Mouse (Mus musculus): ENCODE data around the gene Endod1. TPM values are rescaled to one million over a fixed set of nuclear protein-coding genes. Genes with fewer than 3 reads are reported as not detected.

The Endod1 gene
- polyA plus RNA-seq (2016; fragmentation: Nextera tagmentation; extraction: Ambion mirVana) = 10.7 and 11.9 TPM in 2 replicates

DNA sequence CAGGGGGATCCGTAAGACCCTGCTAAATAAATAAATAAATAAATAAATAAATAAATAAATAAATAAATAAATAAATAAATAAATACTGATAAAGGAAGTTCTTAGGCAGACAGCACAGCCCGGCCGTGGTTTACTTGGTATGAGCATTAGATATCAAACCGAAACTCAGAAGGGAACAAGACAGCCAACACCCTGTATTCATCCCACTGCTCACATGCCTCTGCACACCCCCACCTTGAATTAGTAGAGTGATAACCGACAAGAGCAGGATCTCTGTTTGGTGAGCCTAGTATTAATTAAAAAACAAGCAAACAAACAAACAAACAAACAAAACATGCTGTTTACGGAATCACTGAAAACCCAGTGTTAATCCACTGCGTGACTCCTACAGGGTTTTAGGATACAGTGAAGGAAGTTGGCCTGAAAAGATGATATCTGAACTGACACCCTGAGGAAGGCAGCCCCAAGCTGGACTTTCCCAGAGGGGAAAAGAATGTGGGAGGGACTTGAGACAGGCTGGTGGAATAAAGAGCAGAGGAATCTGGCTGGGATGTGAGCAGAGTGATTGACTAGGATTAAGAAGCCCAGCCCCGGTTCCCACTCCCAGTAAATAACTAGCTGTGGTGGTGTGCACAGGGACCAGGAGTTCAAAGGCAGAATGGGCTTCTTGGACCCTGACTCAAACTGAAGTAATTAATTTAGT lies at the start of gene Endod1:
TSS of gene Endod1 (minus strand) at position 155 of the 703 bp plus-strand sequence.
- peak within 1 kb of the TSS; percentile 70 for H3K27ac ChIP-seq
- no peaks in the 10 kb centered on the region for H3K9me3 ChIP-seq
- 5% methylated on average over 8 of the region's 8 CpGs for WGBS
- peak within 1 kb of the TSS; percentile 78 for H3K9ac ChIP-seq
- peak within 1 kb of the TSS; percentile 63 for H3K4me3 ChIP-seq
- H3K27me3 ChIP-seq = 0 out of 2 replicates have a peak, but pooled peaks cover 4% of the 10 kb centered on the region
- H3K36me3 ChIP-seq = no peaks in the 10 kb centered on the region
- H3K4me1 ChIP-seq = peaks cover 9% of the 10 kb centered on the region
- ATAC-seq (ENCODE audit: insufficient number of reproducible peaks, insufficient read depth, low FRiP score, low TSS enrichment) = peak; percentile 42; the same call in 1 of the 2 replicates
- peak within 1 kb of the TSS; percentile 92 for H3K4me2 ChIP-seq (replicated peaks)

DNA sequence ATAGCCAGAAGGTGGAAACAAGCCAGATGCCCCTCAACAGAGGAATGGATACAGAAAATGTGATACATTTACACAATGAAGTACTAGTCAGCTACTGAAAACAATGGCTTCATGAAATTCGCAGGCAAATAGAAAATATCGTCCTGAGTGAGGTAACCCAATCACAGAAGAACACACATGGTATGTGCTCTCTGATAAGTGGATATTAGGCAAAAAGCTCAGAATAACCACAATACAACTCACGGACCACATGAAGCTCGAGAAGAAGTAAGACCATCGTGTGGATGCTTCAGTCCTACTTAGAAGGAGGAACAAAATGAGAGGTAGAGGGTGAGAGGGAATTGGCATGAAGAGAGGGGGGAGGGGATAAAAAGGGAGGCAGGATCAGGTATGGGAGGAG lies 27.8 kb upstream of the Endod1 start:
- no peak for ATAC-seq (ENCODE audit: insufficient number of reproducible peaks, insufficient read depth, low FRiP score, low TSS enrichment)
- no peak overlapping the region for H3K27ac ChIP-seq

DNA sequence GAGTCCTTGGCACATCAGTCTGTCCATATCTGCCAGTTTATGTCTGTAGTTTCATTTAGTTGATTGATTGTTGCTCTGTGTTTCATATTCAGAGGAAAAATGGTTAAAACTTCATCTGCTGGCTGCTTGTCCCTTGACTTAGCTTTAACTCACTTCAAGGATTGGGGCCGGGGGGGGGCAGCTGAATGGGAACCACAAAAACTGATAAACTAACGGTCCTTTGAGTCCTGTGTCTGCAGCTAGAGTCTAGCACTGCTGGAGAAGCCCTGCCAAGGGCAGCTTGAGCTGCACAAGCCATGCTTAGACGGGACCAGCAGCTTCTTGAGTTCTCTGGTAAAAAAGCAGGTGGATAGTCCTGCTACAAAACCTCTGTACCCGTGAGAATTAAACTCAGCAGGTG lies 26.7 kb upstream of the Endod1 start:
- ATAC-seq (ENCODE audit: insufficient number of reproducible peaks, insufficient read depth, low FRiP score, low TSS enrichment) = no peak
- Histone ChIP-seq H3K9me3 (no peaks in the 10 kb centered on the region), H3K4me1 (no peaks in the 10 kb centered on the region), H3K36me3 (no peaks in the 10 kb centered on the region), H3K27me3 (no peaks in the 10 kb centered on the region), H3K4me2 (replicated peaks) (no peak overlapping the region), H3K9ac (no peak overlapping the region), H3K27ac (no peak overlapping the region), H3K4me3 (no peak overlapping the region)
- WGBS = 74% methylated on average over 4 of the region's 4 CpGs

More for the DNA sequence above, 27.8 kb upstream of the Endod1 start:
- 89% methylated on average over 5 of the region's 5 CpGs for WGBS
- H3K4me1 ChIP-seq = no peaks in the 10 kb centered on the region
- no peak overlapping the region for H3K4me3 ChIP-seq
- H3K27me3 ChIP-seq = no peaks in the 10 kb centered on the region
- H3K36me3 ChIP-seq = no peaks in the 10 kb centered on the region
- H3K9me3 ChIP-seq = no peaks in the 10 kb centered on the region
- no peak overlapping the region for H3K9ac ChIP-seq
- H3K4me2 ChIP-seq (replicated peaks) = no peak overlapping the region

DNA sequence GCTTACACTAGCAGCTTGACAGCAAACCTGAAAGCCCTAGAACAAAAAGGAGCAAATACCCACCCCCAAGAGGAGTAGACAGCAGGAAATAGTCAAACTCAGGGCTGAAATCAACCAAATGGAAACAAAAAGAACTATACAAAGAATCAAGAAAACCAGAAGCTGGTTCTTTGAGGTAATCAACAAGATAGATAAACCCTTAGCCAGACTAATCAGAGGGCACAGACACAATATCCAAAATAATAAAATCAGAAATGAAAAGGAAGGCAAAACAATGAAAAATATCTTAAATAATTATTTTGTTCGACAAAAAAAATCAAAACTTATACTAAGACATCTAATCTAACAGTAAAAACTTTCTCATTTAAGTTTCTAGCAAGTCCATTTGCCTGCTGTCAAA lies 24.7 kb upstream of the Endod1 start:
- Histone ChIP-seq H3K4me3 (no peak overlapping the region), H3K4me1 (no peaks in the 10 kb centered on the region), H3K4me2 (replicated peaks) (no peak overlapping the region), H3K9me3 (no peaks in the 10 kb centered on the region), H3K27ac (no peak overlapping the region), H3K36me3 (no peaks in the 10 kb centered on the region), H3K27me3 (no peaks in the 10 kb centered on the region), H3K9ac (no peak overlapping the region)
- WGBS = 74% methylated on average over 1 of the region's 1 CpGs
- no peak for ATAC-seq (ENCODE audit: insufficient number of reproducible peaks, insufficient read depth, low FRiP score, low TSS enrichment)

DNA sequence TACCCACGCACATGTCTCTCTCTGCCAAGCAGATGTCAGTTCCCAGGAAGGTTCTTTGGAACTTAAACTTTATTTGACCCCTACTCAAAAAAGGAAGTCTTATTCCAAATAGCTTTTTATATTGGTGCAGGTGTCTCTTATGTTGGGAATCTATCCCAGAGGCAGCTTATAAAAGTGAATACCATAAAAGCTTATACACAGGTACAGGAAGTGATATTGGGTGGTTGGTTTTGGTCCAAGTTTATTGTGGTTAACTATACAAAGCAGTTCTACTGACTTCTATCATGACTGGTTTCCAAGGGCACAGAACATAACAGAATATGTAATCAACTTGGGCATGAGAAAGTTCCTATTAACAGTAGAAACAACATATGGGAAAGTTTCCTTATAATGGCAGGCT lies 20.8 kb upstream of the Endod1 start:
- Histone ChIP-seq H3K27ac (no peak overlapping the region), H3K4me3 (no peak overlapping the region), H3K36me3 (no peaks in the 10 kb centered on the region), H3K27me3 (no peaks in the 10 kb centered on the region), H3K9ac (no peak overlapping the region), H3K4me1 (no peaks in the 10 kb centered on the region), H3K4me2 (replicated peaks) (no peak overlapping the region), H3K9me3 (no peaks in the 10 kb centered on the region)
- 86% methylated on average over 1 of the region's 1 CpGs for WGBS
- ATAC-seq (ENCODE audit: insufficient number of reproducible peaks, insufficient read depth, low FRiP score, low TSS enrichment) = no peak

DNA sequence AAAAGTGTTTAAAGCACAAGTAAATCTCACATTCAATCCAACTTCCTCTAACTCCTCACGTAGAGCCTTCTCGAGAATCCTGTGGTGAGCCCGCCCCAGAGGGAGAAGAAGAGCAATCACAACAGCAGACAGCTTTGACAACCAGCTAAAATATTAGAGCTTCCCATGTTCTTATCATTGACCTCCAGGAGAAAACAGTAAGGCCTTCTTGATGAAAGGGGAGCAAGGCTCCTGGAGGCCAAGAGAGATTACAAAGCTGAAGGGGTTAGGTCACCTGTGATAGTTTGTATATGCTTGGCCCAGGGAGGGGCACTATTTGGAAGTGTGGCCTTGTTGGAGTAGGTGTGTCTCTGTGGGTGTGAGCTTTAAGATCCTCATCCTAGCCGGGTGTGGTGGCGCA lies 19.1 kb upstream of the Endod1 start:
- ATAC-seq (ENCODE audit: insufficient number of reproducible peaks, insufficient read depth, low FRiP score, low TSS enrichment) = no peak
- 93% methylated on average over 5 of the region's 5 CpGs for WGBS

DNA sequence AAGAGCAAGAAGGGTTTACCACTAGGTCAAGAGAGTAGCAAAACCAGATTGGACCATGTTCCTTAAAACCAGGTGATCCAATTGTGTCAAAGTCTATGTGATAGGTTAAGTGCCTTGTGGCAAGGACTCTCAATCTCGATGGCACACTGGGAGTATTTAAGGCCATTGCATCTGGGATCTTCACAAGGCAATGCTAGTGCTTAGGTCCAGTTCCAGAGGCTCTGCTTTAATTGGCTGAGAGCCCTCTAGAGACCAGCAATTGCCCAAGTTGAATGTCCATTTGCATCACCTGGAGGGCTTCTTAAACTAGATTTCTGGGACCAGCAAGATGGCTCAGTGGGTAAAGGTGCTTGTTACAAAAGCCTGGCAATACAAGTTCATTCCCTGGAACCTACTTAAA lies 17.6 kb upstream of the Endod1 start:
- Histone ChIP-seq H3K27me3 (no peaks in the 10 kb centered on the region), H3K4me3 (no peak overlapping the region), H3K36me3 (no peaks in the 10 kb centered on the region), H3K27ac (no peak overlapping the region), H3K4me1 (no peaks in the 10 kb centered on the region), H3K4me2 (replicated peaks) (no peak overlapping the region), H3K9me3 (no peaks in the 10 kb centered on the region), H3K9ac (no peak overlapping the region)
- 82% methylated on average over 1 of the region's 1 CpGs for WGBS
- no peak for ATAC-seq (ENCODE audit: insufficient number of reproducible peaks, insufficient read depth, low FRiP score, low TSS enrichment)

More for the DNA sequence above, 19.1 kb upstream of the Endod1 start:
- Histone ChIP-seq H3K9me3 (no peaks in the 10 kb centered on the region), H3K27ac (no peak overlapping the region), H3K27me3 (no peaks in the 10 kb centered on the region), H3K4me2 (replicated peaks) (no peak overlapping the region), H3K36me3 (no peaks in the 10 kb centered on the region), H3K4me3 (no peak overlapping the region), H3K4me1 (no peaks in the 10 kb centered on the region), H3K9ac (no peak overlapping the region)

DNA sequence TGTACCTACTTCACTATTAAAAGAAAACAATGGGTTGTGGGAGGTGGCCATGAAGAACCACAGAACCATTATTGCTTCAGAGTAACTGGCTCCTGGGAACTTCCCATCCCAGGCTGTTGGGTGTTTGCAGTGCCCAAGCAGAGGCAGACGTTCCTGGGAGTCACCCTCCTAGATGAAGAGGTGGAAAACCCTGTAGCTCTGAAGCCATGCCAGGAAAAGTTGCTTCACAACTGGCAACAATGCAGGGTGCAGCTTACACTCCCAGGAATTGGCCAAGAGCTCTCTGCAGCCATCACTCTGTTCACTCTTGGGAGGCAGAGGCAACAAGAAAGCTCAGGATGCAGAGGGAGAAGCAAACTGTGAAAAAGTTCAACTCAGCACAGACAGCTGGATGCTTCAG lies 16.8 kb upstream of the Endod1 start:
- no peaks in the 10 kb centered on the region for H3K36me3 ChIP-seq
- H3K4me1 ChIP-seq = no peaks in the 10 kb centered on the region
- no peak overlapping the region for H3K4me2 ChIP-seq (replicated peaks)
- H3K27ac ChIP-seq = no peak overlapping the region
- WGBS = 50% methylated on average over 1 of the region's 1 CpGs
- H3K4me3 ChIP-seq = no peak overlapping the region
- no peak overlapping the region for H3K9ac ChIP-seq
- no peak for ATAC-seq (ENCODE audit: insufficient number of reproducible peaks, insufficient read depth, low FRiP score, low TSS enrichment)
- no peaks in the 10 kb centered on the region for H3K9me3 ChIP-seq
- H3K27me3 ChIP-seq = no peaks in the 10 kb centered on the region

DNA sequence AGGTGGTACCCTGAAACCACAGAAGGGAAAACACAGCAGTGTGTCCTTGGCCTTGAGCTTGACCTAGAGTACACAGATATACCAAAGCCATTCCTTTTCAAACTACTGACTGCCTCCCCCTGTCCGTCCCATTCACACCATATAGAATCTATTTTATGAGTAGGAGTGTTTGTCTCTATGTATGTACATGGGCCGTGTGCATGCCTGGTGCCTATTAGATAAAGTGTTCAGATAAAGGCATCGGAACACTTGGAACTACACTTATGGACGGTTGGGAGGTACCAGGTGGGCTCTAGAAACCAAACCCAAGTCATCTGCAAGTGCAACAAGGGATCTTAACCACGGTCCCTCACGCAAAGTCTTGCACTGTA lies 16.1 kb upstream of the Endod1 start:
- Histone ChIP-seq H3K4me2 (replicated peaks) (no peak overlapping the region), H3K4me3 (no peak overlapping the region), H3K9ac (no peak overlapping the region), H3K27ac (no peak overlapping the region), H3K36me3 (no peaks in the 10 kb centered on the region), H3K27me3 (no peaks in the 10 kb centered on the region), H3K9me3 (no peaks in the 10 kb centered on the region), H3K4me1 (no peaks in the 10 kb centered on the region)
- WGBS = 87% methylated on average over 6 of the region's 6 CpGs
- no peak for ATAC-seq (ENCODE audit: insufficient number of reproducible peaks, insufficient read depth, low FRiP score, low TSS enrichment)

DNA sequence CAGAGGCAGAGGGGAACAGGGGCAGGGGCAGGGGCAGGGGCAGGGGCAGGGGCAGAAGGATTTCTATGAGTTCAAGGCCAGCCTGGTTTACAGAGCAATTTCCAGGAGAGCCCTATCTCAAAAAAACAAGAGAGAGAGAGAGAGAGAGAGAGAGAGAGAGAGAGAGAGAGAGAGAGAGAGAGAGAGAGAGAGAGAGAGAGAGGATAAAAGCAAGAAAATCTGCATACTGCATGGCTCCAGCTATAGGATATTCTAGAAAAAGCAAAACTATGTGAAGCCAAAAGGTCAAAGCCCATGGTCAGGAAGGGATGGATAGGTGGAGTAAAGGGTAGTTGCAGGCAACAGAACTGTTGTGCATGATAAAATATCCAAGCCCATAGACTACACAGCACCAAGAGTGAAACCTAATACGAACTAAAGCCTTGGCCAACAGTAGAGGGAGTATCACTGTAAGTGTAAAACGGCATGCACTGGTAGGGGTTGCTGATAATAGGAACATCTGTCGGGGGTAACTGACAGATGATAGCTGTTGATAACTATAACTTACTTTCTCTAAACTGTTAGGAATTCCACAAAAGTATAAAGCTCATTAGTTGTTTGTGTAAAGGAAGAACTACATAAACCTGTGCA lies 15.6 kb upstream of the Endod1 start:
- H3K9ac ChIP-seq = no peak overlapping the region
- WGBS = 75% methylated on average over 3 of the region's 3 CpGs
- no peaks in the 10 kb centered on the region for H3K9me3 ChIP-seq
- H3K27ac ChIP-seq = no peak overlapping the region
- H3K27me3 ChIP-seq = no peaks in the 10 kb centered on the region
- no peaks in the 10 kb centered on the region for H3K36me3 ChIP-seq
- no peak overlapping the region for H3K4me2 ChIP-seq (replicated peaks)
- no peak overlapping the region for H3K4me3 ChIP-seq
- no peak for ATAC-seq (ENCODE audit: insufficient number of reproducible peaks, insufficient read depth, low FRiP score, low TSS enrichment)
- H3K4me1 ChIP-seq = no peaks in the 10 kb centered on the region

DNA sequence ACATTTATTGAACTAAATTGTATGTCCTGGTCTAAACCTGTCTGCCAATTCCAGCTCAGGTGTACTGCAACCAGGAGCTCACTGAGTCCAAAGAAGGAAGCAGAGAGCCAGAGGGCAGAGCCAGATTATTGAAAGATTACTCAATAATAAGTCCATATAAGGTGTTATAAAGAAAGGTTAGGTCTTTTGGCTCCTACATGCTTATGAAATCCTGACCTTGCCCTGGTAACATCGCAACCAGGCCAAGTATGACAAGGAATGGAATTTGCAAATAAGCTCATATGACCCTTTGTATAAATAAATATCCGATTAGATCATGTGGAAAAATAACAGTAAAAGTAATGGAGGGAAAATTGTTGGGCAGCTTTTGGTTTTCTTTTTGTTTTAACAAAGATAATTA lies 14.8 kb upstream of the Endod1 start:
- Histone ChIP-seq H3K27ac (no peak overlapping the region), H3K9ac (no peak overlapping the region), H3K4me3 (no peak overlapping the region), H3K4me1 (no peaks in the 10 kb centered on the region), H3K27me3 (no peaks in the 10 kb centered on the region), H3K36me3 (no peaks in the 10 kb centered on the region), H3K9me3 (no peaks in the 10 kb centered on the region), H3K4me2 (replicated peaks) (no peak overlapping the region)
- no peak for ATAC-seq (ENCODE audit: insufficient number of reproducible peaks, insufficient read depth, low FRiP score, low TSS enrichment)
- 72% methylated on average over 2 of the region's 2 CpGs for WGBS

DNA sequence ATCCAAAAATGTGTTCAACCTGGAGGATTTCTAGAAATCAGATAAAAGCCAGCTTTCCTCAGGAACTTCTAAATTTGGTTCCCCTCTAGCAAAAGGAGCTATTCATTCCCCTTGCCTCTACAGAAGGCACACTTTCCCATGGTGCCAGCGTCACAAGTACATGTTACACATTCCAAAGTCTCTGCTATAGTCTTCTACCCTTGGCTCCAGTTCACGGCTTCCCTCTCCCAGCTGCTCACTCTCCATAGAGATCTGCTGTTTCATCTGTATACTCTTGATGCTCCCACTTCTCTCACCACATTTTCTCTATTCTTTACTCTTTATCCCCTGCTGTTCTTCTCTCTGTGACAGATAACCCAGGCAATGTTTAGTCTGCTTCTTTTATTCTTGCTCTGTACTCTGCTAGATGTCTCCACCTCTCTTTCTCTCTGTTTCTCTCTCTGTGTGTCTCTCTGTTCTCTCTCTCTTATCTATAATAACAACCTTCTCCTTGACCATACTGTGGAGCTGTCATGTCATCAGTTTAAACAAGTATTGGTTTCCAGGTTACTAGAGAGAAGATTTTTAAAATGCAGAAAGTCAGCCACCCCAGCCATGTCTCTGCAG lies 13.8 kb upstream of the Endod1 start:
- no peaks in the 10 kb centered on the region for H3K27me3 ChIP-seq
- H3K36me3 ChIP-seq = no peaks in the 10 kb centered on the region
- no peak overlapping the region for H3K27ac ChIP-seq
- no peak overlapping the region for H3K9ac ChIP-seq
- H3K4me3 ChIP-seq = no peak overlapping the region
- 51% methylated on average over 2 of the region's 2 CpGs for WGBS
- no peak overlapping the region for H3K4me2 ChIP-seq (replicated peaks)
- ATAC-seq (ENCODE audit: insufficient number of reproducible peaks, insufficient read depth, low FRiP score, low TSS enrichment) = no peak
- H3K9me3 ChIP-seq = no peaks in the 10 kb centered on the region
- no peaks in the 10 kb centered on the region for H3K4me1 ChIP-seq
